Mouse (Mus musculus) embryonic facial prominence, embryonic 13.5 days (tissue): ENCODE data around the gene Prss23. TPM values are rescaled to one million over a fixed set of nuclear protein-coding genes. Genes with fewer than 3 reads are reported as not detected.

Experiments used
- ATAC-seq: fragments of 200-750 bp; cut with Nextera tagmentation; 2 replicates; pipeline ENCODE4 v1.8.0; 2017; ENCODE audit warnings: low read depth; ENCODE audit not compliant: insufficient number of reproducible peaks, insufficient read depth, low FRiP score, low TSS enrichment
- H3K27ac ChIP-seq: fragments of 300-500 bp; sonication (generic); 2 replicates; pipeline ENCODE4 v1.5.1; 2015; ENCODE audit warnings: moderate library complexity, mild to moderate bottlenecking, inconsistent platforms
- H3K27me3 ChIP-seq: fragments of 300-500 bp; sonication (generic); 2 replicates; pipeline ENCODE4 v1.6.1; 2015; ENCODE audit warnings: mild to moderate bottlenecking, inconsistent platforms
- H3K36me3 ChIP-seq: fragments of 300-500 bp; sonication (generic); 2 replicates; pipeline ENCODE4 v1.6.1; 2015; ENCODE audit warnings: mild to moderate bottlenecking, inconsistent platforms
- H3K4me1 ChIP-seq: fragments of 300-500 bp; sonication (generic); 2 replicates; pipeline ENCODE4 v1.6.1; 2015; ENCODE audit warnings: inconsistent platforms
- H3K4me2 ChIP-seq: fragments of 300-500 bp; sonication (generic); 2 replicates; pipeline ENCODE4 v1.6.1; 2015; ENCODE audit warnings: moderate library complexity, mild to moderate bottlenecking, inconsistent platforms
- H3K4me3 ChIP-seq: fragments of 300-500 bp; sonication (generic); 2 replicates; pipeline ENCODE4 v1.5.1; 2015; ENCODE audit warnings: mild to moderate bottlenecking, inconsistent platforms
- H3K9ac ChIP-seq: fragments of 300-500 bp; sonication (generic); 2 replicates; pipeline ENCODE4 v1.6.1; 2015; ENCODE audit warnings: mild to moderate bottlenecking, inconsistent platforms
- H3K9me3 ChIP-seq: fragments of 300-500 bp; sonication (generic); 2 replicates; pipeline ENCODE4 v1.6.1; 2016; ENCODE audit warnings: inconsistent platforms
- WGBS: fragments of 180-500 bp; shearing (Covaris S2); methylation state at CpG from one replicate; pipeline ENCODE4 v1.1.7; 2015; ENCODE audit warnings: mixed read lengths; 5-methylcytosine and 5-hydroxymethylcytosine counted together
- polyA plus RNA-seq: library from polyadenylated mRNA; unstranded; fragments of >200 nt; fragmentation: Nextera tagmentation; extraction: Ambion mirVana; gene quantifications from 2 replicates; pipeline ENCODE4 v1.2.1, GENCODE M21; 2015

Gene Prss23
- polyA plus RNA-seq, 1 experiment from 2014 or later, result 105 TPM

- no peaks in the 10 kb centered on the region for H3K36me3 ChIP-seq
- H3K9ac ChIP-seq, result no peak overlapping the region
- no peaks in the 10 kb centered on the region for H3K27me3 ChIP-seq
- ATAC-seq, result no peak
- H3K9me3 ChIP-seq, result no peaks in the 10 kb centered on the region
- no peak overlapping the region for H3K4me3 ChIP-seq
- no peak overlapping the region for H3K4me2 ChIP-seq
- peaks cover 22% of the 10 kb centered on the region for H3K4me1 ChIP-seq
- WGBS, result 76% methylated on average over 1 of the region's 1 CpGs
- H3K27ac ChIP-seq, result no peak overlapping the region
Observed at GRCm38 (mm10) chr7:89554068-89554467, 27.1 kb upstream of the Prss23 start.

DNA sequence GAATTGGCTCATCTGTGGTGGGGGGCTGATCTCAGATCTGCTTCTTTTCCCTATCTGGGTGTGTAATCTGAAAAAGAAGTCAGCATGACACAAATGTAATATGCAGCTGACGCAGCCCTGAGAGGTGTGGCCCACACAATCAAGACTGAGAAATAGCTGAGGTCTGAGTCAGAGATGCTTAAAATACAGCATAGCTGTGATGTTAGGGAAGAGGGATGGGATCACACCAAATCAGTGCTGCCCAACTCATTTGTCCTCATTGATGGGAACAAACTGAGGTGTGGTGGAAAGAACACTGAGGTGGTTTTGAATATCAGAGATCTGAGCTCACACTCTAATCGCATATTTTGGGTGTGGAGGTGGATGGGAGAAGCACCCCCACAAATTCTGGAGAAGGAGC is 14.0 kb upstream of the Prss23 start:
- Histone ChIP-seq H3K36me3 (no peaks in the 10 kb centered on the region), H3K9me3 (no peaks in the 10 kb centered on the region), H3K4me3 (no peak overlapping the region), H3K4me2 (no peak overlapping the region), H3K27ac (no peak overlapping the region), H3K4me1 (no peaks in the 10 kb centered on the region), H3K9ac (no peak overlapping the region), H3K27me3 (no peaks in the 10 kb centered on the region)
- WGBS, result 93% methylated on average over 2 of the region's 2 CpGs
- ATAC-seq, result no peak

- WGBS, result 79% methylated on average over 6 of the region's 6 CpGs
Observed at GRCm38 (mm10) chr7:89539391-89539790, 12.4 kb upstream of the Prss23 start.

GRCm38 (mm10) chr7:89527430-89527856 is 456 bp upstream of the Prss23 start:
- ATAC-seq, result no peak
- Histone ChIP-seq H3K36me3 (no peaks in the 10 kb centered on the region), H3K4me2 (peak overlapping the region; percentile 10), H3K9ac (0 out of 2 replicates have a peak overlapping the region, but pooled peaks have one; percentile 40), H3K9me3 (no peaks in the 10 kb centered on the region), H3K4me1 (peaks cover 23% of the 10 kb centered on the region), H3K27ac (peak overlapping the region; percentile 74), H3K27me3 (no peaks in the 10 kb centered on the region), H3K4me3 (no peak overlapping the region)
- 67% methylated on average over 4 of the region's 4 CpGs for WGBS

More at GRCm38 (mm10) chr7:89539391-89539790, 12.4 kb upstream of the Prss23 start:
- no peaks in the 10 kb centered on the region for H3K4me1 ChIP-seq
- no peak overlapping the region for H3K27ac ChIP-seq
- H3K4me2 ChIP-seq, result no peak overlapping the region
- H3K9ac ChIP-seq, result no peak overlapping the region
- no peak overlapping the region for H3K4me3 ChIP-seq
- no peak for ATAC-seq
- no peaks in the 10 kb centered on the region for H3K36me3 ChIP-seq
- H3K9me3 ChIP-seq, result no peaks in the 10 kb centered on the region
- no peaks in the 10 kb centered on the region for H3K27me3 ChIP-seq

- no peak for ATAC-seq
- Histone ChIP-seq H3K36me3 (no peaks in the 10 kb centered on the region), H3K4me1 (peaks cover 35% of the 10 kb centered on the region), H3K4me3 (no peak overlapping the region), H3K27ac (no peak overlapping the region), H3K9ac (no peak overlapping the region), H3K27me3 (no peaks in the 10 kb centered on the region), H3K9me3 (no peaks in the 10 kb centered on the region), H3K4me2 (no peak overlapping the region)
- WGBS, result 50% methylated on average over 4 of the region's 4 CpGs
Observed at GRCm38 (mm10) chr7:89523816-89524215, 3.2 kb downstream of the Prss23 start.

- 33% methylated on average over 10 of the region's 10 CpGs for WGBS
- H3K4me1 ChIP-seq, result peaks cover 34% of the 10 kb centered on the region
- ATAC-seq, result no peak
- H3K27me3 ChIP-seq, result no peaks in the 10 kb centered on the region
- H3K36me3 ChIP-seq, result no peaks in the 10 kb centered on the region
- no peak overlapping the region for H3K4me2 ChIP-seq
- no peak overlapping the region for H3K9ac ChIP-seq
- no peaks in the 10 kb centered on the region for H3K9me3 ChIP-seq
- H3K27ac ChIP-seq, result no peak overlapping the region
- H3K4me3 ChIP-seq, result no peak overlapping the region
Observed at GRCm38 (mm10) chr7:89522170-89522569, 4.8 kb downstream of the Prss23 start.

DNA sequence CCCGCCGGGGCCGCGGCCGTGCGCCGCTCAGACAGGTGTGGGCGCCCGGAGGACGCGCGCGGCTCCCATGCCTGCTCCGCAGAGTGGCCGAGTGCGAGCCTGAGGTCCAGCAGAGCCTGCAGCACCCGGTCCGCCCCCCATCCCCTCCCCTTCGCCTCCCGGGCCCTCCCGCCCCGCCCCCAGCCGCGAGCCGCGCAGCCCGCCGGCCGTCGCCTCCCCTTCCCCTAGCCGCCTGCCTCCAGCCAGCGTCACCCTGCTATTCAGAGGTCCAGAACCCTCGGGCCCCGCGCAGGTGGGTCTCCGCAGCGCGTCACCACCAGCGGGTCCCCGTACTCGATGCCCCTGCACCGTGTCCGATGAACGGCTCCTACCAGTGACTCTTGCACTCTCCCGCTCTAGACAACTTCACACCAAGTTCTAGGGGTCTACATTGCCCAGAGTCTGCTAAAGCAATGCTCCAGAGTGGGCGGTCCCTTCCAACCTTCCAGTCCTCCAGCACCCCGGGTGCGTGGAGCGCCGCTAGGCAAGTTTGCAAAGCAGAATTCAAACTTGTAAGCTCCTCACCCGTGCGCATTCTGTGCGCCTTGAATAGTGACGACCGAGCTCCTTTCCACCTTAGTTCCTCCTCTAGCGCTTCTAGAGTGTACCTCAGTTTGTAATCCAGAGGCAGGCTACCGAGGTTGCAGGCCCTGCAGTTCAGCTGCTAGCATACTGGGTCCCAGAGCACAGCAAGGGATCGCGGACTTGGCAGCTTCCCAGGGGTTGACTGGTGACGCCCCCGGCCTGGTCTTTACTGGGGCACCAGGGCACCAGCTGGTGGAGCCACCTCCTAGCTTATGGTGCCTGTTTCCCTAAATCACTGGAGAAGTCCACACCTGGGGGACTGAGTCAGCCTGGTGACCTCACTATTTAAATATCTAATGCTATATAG is 9.3 kb downstream of the Prss23 start:
- Histone ChIP-seq H3K27ac (peak overlapping the region; percentile 88), H3K4me1 (peaks cover 20% of the 10 kb centered on the region), H3K9me3 (no peaks in the 10 kb centered on the region), H3K27me3 (0 out of 2 replicates have a peak, but pooled peaks cover 3% of the 10 kb centered on the region), H3K4me3 (peak overlapping the region; percentile 78), H3K36me3 (no peaks in the 10 kb centered on the region), H3K9ac (peak overlapping the region; percentile 87), H3K4me2 (peak overlapping the region; percentile 95)
- peak; percentile 76 for ATAC-seq
- WGBS, result under 1% methylated on average over 60 of the region's 61 CpGs

DNA sequence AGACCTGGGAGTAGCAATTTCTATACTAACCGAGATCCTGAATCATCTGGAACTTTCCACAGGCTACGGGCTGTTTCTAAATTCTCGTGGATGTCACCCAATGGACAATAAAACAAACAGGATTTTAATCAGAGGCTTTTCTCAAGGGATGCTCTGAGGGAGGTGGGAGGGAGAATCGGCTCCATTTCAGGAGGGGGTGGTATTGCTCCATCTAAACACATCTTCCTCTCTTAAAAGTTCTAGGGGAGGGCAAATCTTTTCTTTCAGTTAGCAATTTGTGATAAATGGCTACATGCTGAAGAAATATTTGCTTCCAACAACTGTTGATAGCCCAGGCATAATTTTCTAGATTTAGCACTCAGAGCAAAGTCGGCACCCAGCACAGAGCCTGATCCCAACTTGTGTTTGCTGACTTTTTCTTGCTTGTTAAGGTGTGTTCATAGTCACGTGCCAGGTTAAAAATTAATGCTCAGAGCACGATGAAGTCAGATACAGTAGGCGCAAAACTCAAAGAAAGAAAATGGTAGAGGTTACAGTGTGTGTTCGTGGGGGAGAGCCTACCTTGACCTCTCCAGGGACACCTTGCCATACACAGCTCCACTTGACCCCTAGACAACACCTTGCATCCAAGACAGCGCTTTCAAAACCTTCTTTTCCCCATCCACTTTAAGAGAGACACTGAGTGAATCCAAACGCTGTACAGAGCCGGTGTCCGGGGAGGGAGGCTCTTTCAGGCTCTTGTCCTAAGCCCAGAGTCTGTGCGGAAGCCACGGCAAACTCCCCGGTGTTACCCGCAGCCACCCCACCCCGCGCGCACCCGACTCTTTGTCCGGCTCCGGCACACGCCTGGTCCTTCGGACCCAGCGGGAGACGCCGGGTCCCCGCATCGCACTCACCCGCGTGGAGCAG is 10.2 kb downstream of the Prss23 start:
- no peaks in the 10 kb centered on the region for H3K9me3 ChIP-seq
- peak overlapping the region; percentile 88 for H3K27ac ChIP-seq
- H3K36me3 ChIP-seq, result no peaks in the 10 kb centered on the region
- peak; percentile 50 for ATAC-seq
- H3K27me3 ChIP-seq, result 0 out of 2 replicates have a peak, but pooled peaks cover 3% of the 10 kb centered on the region
- peak overlapping the region; percentile 78 for H3K4me3 ChIP-seq
- peak overlapping the region; percentile 87 for H3K9ac ChIP-seq
- peak overlapping the region; percentile 95 for H3K4me2 ChIP-seq
- 6% methylated on average over 32 of the region's 32 CpGs for WGBS
- H3K4me1 ChIP-seq, result peaks cover 12% of the 10 kb centered on the region

GRCm38 (mm10) chr7:89511921-89512514 is 15.0 kb downstream of the Prss23 start:
- H3K27me3 ChIP-seq, result 0 out of 2 replicates have a peak, but pooled peaks cover 3% of the 10 kb centered on the region
- H3K4me1 ChIP-seq, result no peaks in the 10 kb centered on the region; the same call in none of the 2 replicates
- H3K9ac ChIP-seq, result no peak overlapping the region
- H3K27ac ChIP-seq, result no peak overlapping the region
- peaks cover 14% of the 10 kb centered on the region for H3K36me3 ChIP-seq
- H3K9me3 ChIP-seq, result no peaks in the 10 kb centered on the region
- 65% methylated on average over 4 of the region's 4 CpGs for WGBS
- no peak overlapping the region for H3K4me2 ChIP-seq
- no peak for ATAC-seq
- H3K4me3 ChIP-seq, result no peak overlapping the region

DNA sequence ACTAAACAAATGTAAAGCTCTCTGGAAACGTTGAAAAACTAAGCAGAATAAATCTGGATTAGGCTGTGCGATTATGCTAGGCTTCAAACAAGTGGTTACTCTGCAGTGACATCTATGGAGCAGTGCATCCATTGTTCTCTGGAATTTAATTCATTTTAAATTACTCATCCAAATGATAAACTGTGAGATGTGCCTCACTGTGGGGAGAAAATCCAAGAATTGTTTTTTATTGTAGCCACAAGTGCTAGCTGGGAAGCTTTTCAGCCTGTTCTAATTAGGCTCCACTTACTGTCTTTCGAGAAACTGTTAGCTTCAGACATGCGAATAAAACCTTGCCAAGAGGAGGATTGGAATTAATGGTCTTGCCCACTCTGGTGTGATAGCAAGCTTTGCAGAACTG is 18.3 kb downstream of the Prss23 start:
- H3K4me1 ChIP-seq, result no peaks in the 10 kb centered on the region
- no peak for ATAC-seq
- 56% methylated on average over 4 of the region's 4 CpGs for WGBS
- no peak overlapping the region for H3K4me2 ChIP-seq
- no peak overlapping the region for H3K9ac ChIP-seq
- peaks cover 14% of the 10 kb centered on the region for H3K36me3 ChIP-seq
- H3K27me3 ChIP-seq, result no peaks in the 10 kb centered on the region
- no peak overlapping the region for H3K27ac ChIP-seq
- no peaks in the 10 kb centered on the region for H3K9me3 ChIP-seq
- no peak overlapping the region for H3K4me3 ChIP-seq
